Mouse (Mus musculus) monocyte, adult 5-6 weeks (primary cell): Measurements from ENCODE around the gene Glud1. TPM values are rescaled to one million over a fixed set of nuclear protein-coding genes. Genes with fewer than 3 reads are reported as not detected.
"Not testable (repeated sequence)": the region's sequence is repeated elsewhere in the genome, so short reads cannot be mapped to it uniquely, and the experiment has no call there.

Source experiments
- ATAC-seq: fragments of 153-309, 156-312 bp; replicated peaks from 2 replicates; pipeline ENCODE4 v1.8.0; 2017; ENCODE audit warnings: mild to moderate bottlenecking; ENCODE audit not compliant: low TSS enrichment, insufficient number of reproducible peaks, severe bottlenecking, poor library complexity, low FRiP score
- total RNA-seq: library from RNA; stranded (forward); fragments of 200-1000, 200-491, 200-594 nt; gene quantifications from 3 replicates; pipeline ENCODE4 v1.2.3, GENCODE M21; 2017

The Glud1 gene
- total RNA-seq, 1 experiment from 2014 or later, result 387 TPM

DNA sequence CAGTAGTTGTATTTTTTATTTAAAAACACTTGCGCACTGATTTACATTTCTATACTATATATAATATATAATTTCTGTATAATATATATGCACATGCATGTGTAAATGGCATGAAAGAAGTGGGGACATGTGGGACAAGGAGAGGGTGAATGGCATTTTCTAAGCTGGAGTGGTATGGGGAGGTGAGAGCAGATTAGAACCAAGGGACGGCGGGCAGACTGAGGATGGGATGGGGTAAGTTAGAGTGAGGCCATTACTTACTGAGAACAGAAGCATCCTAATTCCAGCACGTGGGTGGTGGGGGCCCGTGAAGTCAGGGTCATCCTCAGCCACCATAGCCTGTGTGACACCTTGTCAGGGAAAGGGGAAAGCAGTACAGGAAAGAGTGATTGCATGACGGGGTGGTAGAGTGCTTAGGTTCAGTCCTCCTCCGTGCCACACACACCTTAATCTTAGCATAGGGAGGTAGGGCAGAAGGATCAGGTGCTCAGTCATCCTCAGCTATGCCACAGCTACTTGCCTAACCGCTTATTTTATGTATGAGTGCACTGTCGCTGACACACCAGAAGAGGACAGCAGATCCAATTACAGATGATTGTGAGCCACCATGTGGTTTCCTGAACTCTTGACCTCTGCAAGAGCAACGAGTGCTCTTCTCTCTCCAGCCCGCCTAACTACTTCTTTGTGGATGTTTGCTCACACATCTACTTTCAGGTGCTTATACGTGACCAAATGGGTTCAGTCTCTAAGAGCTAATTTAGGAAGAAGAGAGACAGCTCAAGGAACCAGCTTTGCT is 35.4 kb downstream of the Glud1 start:
- no peak for ATAC-seq

DNA sequence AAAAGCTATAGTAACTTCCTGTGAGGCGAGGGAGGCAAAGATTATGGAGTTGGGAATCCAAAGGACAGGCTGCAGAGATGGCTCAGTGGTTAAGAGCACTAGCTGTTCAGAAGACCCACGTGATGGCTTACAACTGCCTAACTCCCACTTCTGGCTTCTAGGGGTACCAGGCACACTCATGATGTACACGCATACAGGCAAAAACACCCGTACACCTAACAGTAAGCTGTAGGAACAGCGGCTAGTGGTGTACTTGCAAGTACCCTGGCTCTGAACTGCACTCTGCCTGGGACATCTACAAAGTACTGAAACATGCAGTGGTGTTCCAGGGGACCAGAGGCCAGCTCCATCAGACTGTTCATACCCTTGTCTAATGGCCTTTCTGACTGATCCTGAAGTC is 36.6 kb downstream of the Glud1 start:
- ATAC-seq, result no peak

- ATAC-seq, result no peak
Observed at GRCm38 (mm10) chr14:34348301-34348700, 37.8 kb downstream of the Glud1 start.

- ATAC-seq, result no peak
Observed at GRCm38 (mm10) chr14:34349007-34349406, 38.5 kb downstream of the Glud1 start.

GRCm38 (mm10) chr14:34351660-34352059 is 41.1 kb downstream of the Glud1 start:
- ATAC-seq, result no peak

- ATAC-seq, result no peak
Observed at GRCm38 (mm10) chr14:34352523-34352922, 42.0 kb downstream of the Glud1 start.

GRCm38 (mm10) chr14:34353326-34353725 is 42.8 kb downstream of the Glud1 start:
- no peak for ATAC-seq

DNA sequence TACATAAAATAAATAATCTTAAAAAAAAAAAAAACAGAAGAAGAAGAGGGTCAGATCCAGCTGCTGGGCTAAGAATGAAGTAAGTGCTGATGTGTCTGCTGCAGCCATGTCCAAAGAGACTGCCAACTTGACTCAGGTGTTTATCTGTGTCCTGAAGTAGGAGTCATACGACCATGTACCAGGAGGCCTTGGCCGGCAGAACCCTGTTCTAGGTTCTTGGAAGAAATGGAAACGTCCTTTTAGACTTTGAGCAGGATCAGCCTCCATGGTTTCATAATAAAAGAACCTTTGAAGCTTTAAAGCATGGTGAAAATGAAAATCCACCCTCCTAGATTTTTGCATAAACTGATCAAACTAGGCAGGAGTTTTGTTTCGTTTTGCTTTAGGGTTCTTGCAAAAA is 43.9 kb downstream of the Glud1 start:
- no peak for ATAC-seq

DNA sequence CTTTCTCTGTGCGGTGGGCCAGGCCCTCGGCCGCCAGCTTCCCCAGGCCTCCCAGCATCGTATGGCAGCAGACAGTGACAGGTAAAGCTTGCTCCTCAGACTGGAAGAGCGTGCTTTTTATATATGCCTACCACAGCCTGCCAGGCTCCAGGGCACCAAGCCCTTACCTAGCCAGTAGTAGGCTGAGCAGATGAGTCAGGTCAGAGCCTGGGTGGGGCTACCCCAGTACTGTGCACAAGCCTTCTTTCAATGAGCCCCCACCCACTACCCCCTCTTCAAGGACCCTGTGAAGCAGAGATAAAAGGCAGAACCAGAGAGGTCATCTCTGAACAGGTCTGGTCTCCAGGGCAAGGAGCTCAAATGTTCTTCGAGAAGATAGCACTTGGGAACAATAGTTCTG is 44.8 kb downstream of the Glud1 start, which contains the start of gene Fam25c:
Gene Fam25c, minus strand, starts transcription at position 133 of the 400 bp plus-strand sequence.
- ATAC-seq, result no peak

GRCm38 (mm10) chr14:34357671-34358455 is 47.3 kb downstream of the Glud1 start:
- ATAC-seq, result no peak

DNA sequence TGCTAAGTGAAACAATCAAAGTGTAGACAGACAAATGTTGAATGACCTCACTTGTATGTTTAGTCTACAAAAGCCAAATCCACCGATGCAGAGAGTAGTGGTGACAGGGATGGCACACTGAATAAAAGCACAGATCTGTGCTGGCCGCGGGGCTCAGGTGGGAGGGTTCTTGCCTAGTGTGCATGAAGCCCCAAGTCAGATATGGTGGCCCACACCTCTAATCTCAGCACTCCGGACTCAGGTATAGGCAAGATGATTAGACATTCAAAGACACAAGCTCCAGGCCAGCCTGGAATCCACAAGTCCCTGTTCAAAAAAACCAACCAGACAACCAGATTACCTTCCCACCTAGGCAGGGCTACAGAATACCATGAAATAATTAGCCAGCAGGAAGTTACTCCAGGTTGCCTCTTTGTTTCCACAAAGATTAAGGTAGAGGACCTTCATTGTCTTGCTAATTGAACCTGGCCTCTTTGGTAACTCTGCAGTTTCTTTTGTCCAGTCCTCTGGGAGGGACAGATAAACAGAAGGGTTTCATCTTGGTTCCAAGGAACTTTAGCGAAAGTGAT is 49.2 kb downstream of the Glud1 start:
- no peak for ATAC-seq

DNA sequence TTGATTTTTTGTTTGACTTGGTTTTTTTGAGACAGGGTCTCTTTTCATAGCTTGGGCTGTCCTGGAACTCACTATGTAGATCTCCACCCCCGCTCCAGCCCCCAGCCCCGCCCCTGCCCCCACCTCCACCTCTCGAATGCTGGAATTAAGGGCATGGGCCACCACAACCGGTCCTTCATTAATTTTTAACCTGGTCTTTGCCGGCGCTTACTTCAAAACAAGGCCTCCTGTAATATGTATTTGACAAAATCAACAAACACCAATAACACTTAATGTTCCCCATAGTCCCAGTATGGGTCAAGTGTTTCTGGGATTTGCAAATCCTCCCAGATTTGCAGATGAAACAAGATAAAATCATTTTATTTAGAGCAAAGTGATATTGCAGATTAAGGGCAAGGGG is 49.7 kb downstream of the Glud1 start:
- ATAC-seq, result no peak

DNA sequence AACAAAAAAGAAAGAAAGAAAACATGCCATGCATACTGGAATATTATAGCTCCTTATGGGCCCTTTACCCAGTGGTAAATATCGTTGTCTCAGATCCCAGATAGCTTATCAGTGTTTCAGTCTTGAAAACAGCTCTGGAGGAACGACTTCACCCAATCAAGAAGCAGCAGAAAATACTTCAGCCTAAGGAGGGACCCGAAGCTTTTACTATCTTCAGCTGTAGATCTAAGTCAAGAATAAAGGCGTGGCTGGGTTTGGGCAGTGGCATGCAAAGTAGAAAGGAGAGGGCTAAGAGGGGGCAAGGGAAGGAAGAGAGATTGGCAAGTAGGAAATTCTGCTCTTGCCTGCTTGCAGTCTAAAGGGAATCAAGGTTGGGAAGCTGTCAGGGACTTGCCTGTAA is 51.6 kb downstream of the Glud1 start:
- no peak for ATAC-seq

DNA sequence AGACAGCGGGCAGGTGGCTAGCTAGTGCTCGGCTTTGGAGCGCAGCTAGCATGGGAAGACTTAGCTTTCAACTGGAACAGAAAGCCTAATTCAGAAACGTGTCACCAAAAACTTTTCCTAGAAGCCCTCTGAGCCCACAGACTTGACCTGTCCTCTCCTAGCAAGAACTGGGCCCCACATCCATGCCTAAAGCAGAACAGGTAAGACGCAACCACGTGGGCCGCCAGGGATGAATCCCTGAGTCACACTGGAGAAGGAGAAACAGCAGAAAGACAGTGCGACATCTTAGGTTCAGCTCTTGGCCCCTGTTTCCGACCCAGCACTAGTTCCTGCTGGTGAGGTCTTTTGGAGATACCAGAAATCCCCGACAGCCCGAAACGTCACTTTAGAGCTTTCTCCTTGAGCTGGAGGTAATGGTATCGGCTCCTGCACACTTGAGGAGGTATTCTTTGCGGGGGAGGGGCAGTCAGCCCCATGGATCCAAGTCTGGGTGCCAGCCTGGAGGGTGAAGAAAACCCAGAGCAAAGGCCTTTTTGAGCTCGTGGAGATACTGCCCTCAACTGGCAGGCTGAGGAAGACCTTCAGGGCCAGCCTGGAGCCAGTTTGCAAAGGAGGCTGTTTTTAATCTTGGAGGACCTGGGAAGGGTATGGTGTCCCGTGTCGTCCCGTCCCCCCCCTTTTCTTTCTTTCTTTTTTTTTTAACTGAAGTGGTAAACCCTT is 52.4 kb downstream of the Glud1 start:
- ATAC-seq, result peak; percentile 37

GRCm38 (mm10) chr14:34363490-34364253 is 53.1 kb downstream of the Glud1 start:
- ATAC-seq, result peak; percentile 88

- ATAC-seq, result not testable (repeated sequence)
Observed at GRCm38 (mm10) chr14:34364254-34365146, 54.0 kb downstream of the Glud1 start.

DNA sequence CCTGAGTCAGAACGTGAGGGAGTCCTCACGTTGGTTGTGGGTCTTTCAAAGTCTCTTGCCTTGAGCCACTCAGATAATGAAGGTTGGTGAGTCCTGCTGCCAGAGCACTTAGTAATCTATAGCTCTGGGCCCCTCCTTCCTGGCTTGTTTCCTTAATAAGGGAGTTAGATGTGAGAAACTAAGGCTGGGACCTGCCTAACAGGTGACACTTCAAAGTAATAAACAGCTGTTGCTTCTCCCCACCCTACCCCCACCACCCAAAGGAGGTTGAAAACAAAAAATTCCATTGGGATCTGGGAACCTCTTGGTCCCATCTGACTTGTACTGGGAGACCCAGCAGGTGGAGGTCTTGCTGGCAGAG is 54.6 kb downstream of the Glud1 start:
- ATAC-seq, result no peak
